Mouse (Mus musculus) heart, adult 2 months (tissue): ENCODE measurements around the gene AI661453.

Source experiments
- CTCF ChIP-seq: fragments of 200-600 bp; IDR thresholded peaks from 2 replicates; pipeline ENCODE4 v1.8.1; 2022; ENCODE audit warnings: antibody characterized with exemption, mild to moderate bottlenecking, moderate library complexity
- EP300 ChIP-seq: fragments of 200-500 bp; IDR thresholded peaks from 2 replicates; pipeline ENCODE4 v1.6.1; 2011; ENCODE audit warnings: low read depth, low read length, control low read depth; ENCODE audit not compliant: insufficient read depth
- POLR2A ChIP-seq: fragments of 200-500 bp; IDR thresholded peaks from 2 replicates; pipeline ENCODE4 v1.6.1; 2011; ENCODE audit warnings: mild to moderate bottlenecking, low read depth, low read length, control low read depth; ENCODE audit not compliant: insufficient read depth

- TF ChIP-seq POLR2A, result no peak
- TF ChIP-seq EP300, result no peak
- no peak for TF ChIP-seq CTCF
Observed at GRCm38 (mm10) chr17:47441296-47442051, 5.1 kb downstream of the AI661453 start.
